Mouse (Mus musculus): Measurements from ENCODE around the gene Dmpk. TPM values are rescaled to one million over a fixed set of nuclear protein-coding genes. Genes with fewer than 3 reads are reported as not detected.

Gene Dmpk
- polyA plus RNA-seq, 1 experiment from 2014 or later, result 9.4 TPM

DNA sequence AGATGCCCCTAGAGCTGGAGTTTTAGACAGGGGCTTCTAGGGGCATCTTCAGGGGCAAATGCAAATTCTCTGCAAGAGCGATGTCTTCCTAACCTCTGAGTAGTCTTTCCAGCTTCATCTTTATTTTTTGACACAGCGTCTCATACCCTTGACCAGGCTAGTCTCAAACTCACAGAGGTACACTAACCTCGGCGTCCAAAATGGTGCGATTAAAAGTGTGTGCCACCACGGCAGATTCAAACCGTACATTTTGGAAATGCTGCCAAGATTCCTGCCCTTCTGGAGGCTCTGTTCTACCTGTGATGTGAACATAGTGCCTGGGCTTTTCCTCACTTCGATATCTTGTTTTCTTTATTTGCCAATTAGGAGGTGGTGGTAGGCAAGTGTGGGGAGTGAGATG is 35.4 kb downstream of the Dmpk start:
- peaks cover 2% of the 10 kb centered on the region; the same call in 1 of the 2 replicates for H3K27me3 ChIP-seq (ENCODE audit: control insufficient read depth, insufficient read depth, low read length)
- H3K4me1 ChIP-seq (ENCODE audit: control insufficient read depth, insufficient read depth, low read length), result peaks cover 6% of the 10 kb centered on the region
- DNase-seq (ENCODE audit: low spot score) (no peak), ATAC-seq (ENCODE audit: insufficient read depth, low FRiP score, low TSS enrichment) (peak; percentile 11)
- no peak overlapping the region for H3K9ac ChIP-seq (ENCODE audit: low read length)
- no peak overlapping the region for H3K4me2 ChIP-seq (ENCODE audit: low read depth)
- H3K36me3 ChIP-seq (ENCODE audit: control insufficient read depth, insufficient read depth, low read length), result no peaks in the 10 kb centered on the region
- no peak overlapping the region for H3K27ac ChIP-seq (ENCODE audit: low read depth, low read length)
- 94% methylated on average over 8 of the region's 8 CpGs for WGBS
- no peak overlapping the region for H3K4me3 ChIP-seq (ENCODE audit: low read depth, low read length)
- no peaks in the 10 kb centered on the region; the same call in 1 of the 2 replicates for H3K9me3 ChIP-seq (ENCODE audit: control insufficient read depth, low read length)

DNA sequence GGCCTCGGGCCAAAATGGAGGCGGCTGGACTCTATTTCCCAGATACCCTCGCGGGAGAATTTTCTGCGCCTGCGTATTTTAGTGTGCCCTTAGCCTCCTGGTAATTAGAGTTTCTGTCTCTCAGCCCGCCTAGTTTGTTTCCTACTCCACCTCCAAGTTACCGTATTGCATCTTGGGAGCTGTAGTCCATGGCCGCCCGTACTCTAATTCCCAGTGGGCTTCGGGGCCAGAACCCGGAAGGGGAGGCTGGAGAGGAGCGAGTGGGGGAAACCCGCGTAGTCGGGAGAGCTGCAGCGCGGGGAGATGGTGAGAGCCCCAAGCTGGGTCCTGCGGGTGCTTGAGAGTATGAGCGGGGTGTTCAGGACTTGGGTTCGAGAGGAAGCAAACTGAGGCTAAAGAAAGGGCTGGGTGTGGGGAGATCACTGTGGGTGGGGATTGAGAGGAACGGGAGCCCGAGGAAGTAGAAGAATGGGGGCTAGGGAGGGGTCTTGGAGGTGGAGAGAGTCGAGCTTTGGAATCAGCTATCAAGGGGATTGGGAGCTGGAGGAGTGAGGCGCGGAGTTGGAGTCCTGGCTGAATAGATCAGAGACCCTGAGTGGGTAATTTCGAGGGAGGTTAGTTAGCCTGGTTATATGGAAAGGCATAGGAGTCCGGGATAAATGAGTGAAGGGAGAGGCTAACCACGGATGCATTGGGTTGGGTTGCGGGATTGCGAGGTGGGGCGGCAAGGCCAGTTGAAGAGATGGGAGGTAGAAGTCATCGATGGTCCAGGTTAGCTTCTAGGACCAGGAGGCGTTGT is 36.2 kb downstream of the Dmpk start, which contains the start of gene Fbxo46:
Gene Fbxo46, plus strand, starts transcription at position 229 of the 799 bp plus-strand sequence.
- H3K27me3 ChIP-seq (ENCODE audit: control insufficient read depth, insufficient read depth, low read length), result peaks cover 2% of the 10 kb centered on the region; the same call in 1 of the 2 replicates
- no peaks in the 10 kb centered on the region; the same call in 1 of the 2 replicates for H3K9me3 ChIP-seq (ENCODE audit: control insufficient read depth, low read length)
- H3K4me1 ChIP-seq (ENCODE audit: control insufficient read depth, insufficient read depth, low read length), result peaks cover 6% of the 10 kb centered on the region
- DNase-seq (ENCODE audit: low spot score) (peak; percentile 92), ATAC-seq (ENCODE audit: insufficient read depth, low FRiP score, low TSS enrichment) (peak; percentile 92)
- no peak within 1 kb of the TSS for H3K27ac ChIP-seq (ENCODE audit: low read depth, low read length)
- no peaks in the 10 kb centered on the region for H3K36me3 ChIP-seq (ENCODE audit: control insufficient read depth, insufficient read depth, low read length)
- peak within 1 kb of the TSS; percentile 69 for H3K9ac ChIP-seq (ENCODE audit: low read length)
- H3K4me3 ChIP-seq (ENCODE audit: low read depth, low read length), result peak within 1 kb of the TSS; percentile 73
- WGBS, result 2% methylated on average over 34 of the region's 34 CpGs
- peak within 1 kb of the TSS; percentile 78 for H3K4me2 ChIP-seq (ENCODE audit: low read depth)

GRCm38 (mm10) chr7:19121686-19122085 is 38.0 kb downstream of the Dmpk start:
- no peak overlapping the region for H3K9ac ChIP-seq (ENCODE audit: low read length)
- no peak overlapping the region for H3K27ac ChIP-seq (ENCODE audit: low read depth, low read length)
- ATAC-seq (ENCODE audit: insufficient read depth, low FRiP score, low TSS enrichment), result no peak
- H3K27me3 ChIP-seq (ENCODE audit: control insufficient read depth, insufficient read depth, low read length), result peaks cover 2% of the 10 kb centered on the region; the same call in 1 of the 2 replicates
- H3K36me3 ChIP-seq (ENCODE audit: control insufficient read depth, insufficient read depth, low read length), result no peaks in the 10 kb centered on the region
- no peak for DNase-seq (ENCODE audit: low spot score)
- H3K4me3 ChIP-seq (ENCODE audit: low read depth, low read length), result no peak overlapping the region
- H3K4me2 ChIP-seq (ENCODE audit: low read depth), result no peak overlapping the region
- 95% methylated on average over 4 of the region's 4 CpGs for WGBS
- H3K4me1 ChIP-seq (ENCODE audit: control insufficient read depth, insufficient read depth, low read length), result peaks cover 6% of the 10 kb centered on the region
- H3K9me3 ChIP-seq (ENCODE audit: control insufficient read depth, low read length), result no peaks in the 10 kb centered on the region; the same call in 1 of the 2 replicates

GRCm38 (mm10) chr7:19124713-19125112 is 41.1 kb downstream of the Dmpk start:
- peaks cover 6% of the 10 kb centered on the region for H3K4me1 ChIP-seq (ENCODE audit: control insufficient read depth, insufficient read depth, low read length)
- no peak overlapping the region for H3K27ac ChIP-seq (ENCODE audit: low read depth, low read length)
- H3K27me3 ChIP-seq (ENCODE audit: control insufficient read depth, insufficient read depth, low read length), result no peaks in the 10 kb centered on the region
- 0 out of 2 replicates have a peak, but pooled peaks cover 2% of the 10 kb centered on the region for H3K36me3 ChIP-seq (ENCODE audit: control insufficient read depth, insufficient read depth, low read length)
- DNase-seq (ENCODE audit: low spot score) (no peak), ATAC-seq (ENCODE audit: insufficient read depth, low FRiP score, low TSS enrichment) (no peak)
- H3K4me3 ChIP-seq (ENCODE audit: low read depth, low read length), result no peak overlapping the region
- H3K9ac ChIP-seq (ENCODE audit: low read length), result no peak overlapping the region
- 94% methylated on average over 6 of the region's 6 CpGs for WGBS
- no peaks in the 10 kb centered on the region for H3K9me3 ChIP-seq (ENCODE audit: control insufficient read depth, low read length)
- no peak overlapping the region for H3K4me2 ChIP-seq (ENCODE audit: low read depth)

GRCm38 (mm10) chr7:19127744-19128143 is 44.1 kb downstream of the Dmpk start:
- H3K9ac ChIP-seq (ENCODE audit: low read length), result no peak overlapping the region
- DNase-seq (ENCODE audit: low spot score) (no peak), ATAC-seq (ENCODE audit: insufficient read depth, low FRiP score, low TSS enrichment) (no peak)
- no peak overlapping the region for H3K27ac ChIP-seq (ENCODE audit: low read depth, low read length)
- H3K4me2 ChIP-seq (ENCODE audit: low read depth), result no peak overlapping the region
- 0 out of 2 replicates have a peak, but pooled peaks cover 2% of the 10 kb centered on the region for H3K36me3 ChIP-seq (ENCODE audit: control insufficient read depth, insufficient read depth, low read length)
- H3K27me3 ChIP-seq (ENCODE audit: control insufficient read depth, insufficient read depth, low read length), result no peaks in the 10 kb centered on the region
- 0 out of 2 replicates have a peak, but pooled peaks cover 3% of the 10 kb centered on the region for H3K4me1 ChIP-seq (ENCODE audit: control insufficient read depth, insufficient read depth, low read length)
- no peaks in the 10 kb centered on the region for H3K9me3 ChIP-seq (ENCODE audit: control insufficient read depth, low read length)
- H3K4me3 ChIP-seq (ENCODE audit: low read depth, low read length), result no peak overlapping the region
- 91% methylated on average over 5 of the region's 5 CpGs for WGBS

DNA sequence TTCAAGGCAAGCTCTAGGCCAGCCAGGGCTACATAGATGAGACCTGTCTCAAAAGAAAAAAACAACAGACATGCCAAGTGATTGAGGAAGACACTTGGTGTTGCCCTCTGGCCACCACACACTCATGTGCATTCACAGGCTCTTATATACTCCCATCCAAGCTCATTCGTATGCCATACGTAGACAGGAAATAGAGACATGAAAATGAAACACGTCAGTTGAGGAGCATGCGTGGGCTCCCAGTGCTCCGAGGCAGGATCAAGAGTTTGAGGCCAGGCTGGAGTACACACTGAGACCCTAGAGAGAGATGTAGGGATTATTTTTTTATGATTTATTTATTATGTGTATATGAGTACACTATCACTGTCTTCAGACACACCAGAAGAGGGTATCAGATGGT is 45.7 kb downstream of the Dmpk start:
- 96% methylated on average over 5 of the region's 5 CpGs for WGBS

DNA sequence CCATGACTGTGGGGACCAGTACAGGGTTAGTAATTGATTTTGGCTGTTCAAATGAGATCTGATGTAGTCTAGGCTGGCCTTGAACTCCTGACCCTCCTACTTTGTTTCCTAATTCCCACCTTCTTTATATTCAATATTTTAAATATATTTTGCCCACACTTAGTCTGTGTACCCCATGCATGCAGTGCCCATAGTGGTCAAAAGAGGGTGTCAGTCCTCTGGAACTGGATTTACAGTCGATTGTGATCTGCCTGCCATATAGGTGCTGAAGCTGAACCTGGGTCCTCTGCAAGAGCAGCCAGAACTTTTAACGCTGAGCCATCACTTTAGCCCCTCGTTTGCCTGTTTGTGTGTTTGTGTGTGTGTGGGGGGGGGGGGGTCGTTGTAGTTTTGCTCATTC is 47.0 kb downstream of the Dmpk start:
- Histone ChIP-seq H3K4me3 (ENCODE audit: low read depth, low read length) (peak overlapping the region; percentile 27; the same call in 1 of the 2 replicates), H3K9me3 (ENCODE audit: control insufficient read depth, low read length) (no peaks in the 10 kb centered on the region), H3K27ac (ENCODE audit: low read depth, low read length) (peak overlapping the region; percentile 77), H3K9ac (ENCODE audit: low read length) (no peak overlapping the region; the same call in none of the 2 replicates), H3K27me3 (ENCODE audit: control insufficient read depth, insufficient read depth, low read length) (no peaks in the 10 kb centered on the region), H3K4me2 (ENCODE audit: low read depth) (peak overlapping the region; percentile 57), H3K4me1 (ENCODE audit: control insufficient read depth, insufficient read depth, low read length) (0 out of 2 replicates have a peak, but pooled peaks cover 3% of the 10 kb centered on the region), H3K36me3 (ENCODE audit: control insufficient read depth, insufficient read depth, low read length) (0 out of 2 replicates have a peak, but pooled peaks cover 2% of the 10 kb centered on the region)
- 36% methylated on average over 4 of the region's 4 CpGs for WGBS
- ATAC-seq (ENCODE audit: insufficient read depth, low FRiP score, low TSS enrichment) (no peak), DNase-seq (ENCODE audit: low spot score) (no peak)

More for the DNA sequence above, 45.7 kb downstream of the Dmpk start:
- Histone ChIP-seq H3K4me2 (ENCODE audit: low read depth) (no peak overlapping the region), H3K4me1 (ENCODE audit: control insufficient read depth, insufficient read depth, low read length) (0 out of 2 replicates have a peak, but pooled peaks cover 3% of the 10 kb centered on the region), H3K9ac (ENCODE audit: low read length) (no peak overlapping the region), H3K27me3 (ENCODE audit: control insufficient read depth, insufficient read depth, low read length) (no peaks in the 10 kb centered on the region), H3K4me3 (ENCODE audit: low read depth, low read length) (no peak overlapping the region), H3K27ac (ENCODE audit: low read depth, low read length) (no peak overlapping the region), H3K9me3 (ENCODE audit: control insufficient read depth, low read length) (no peaks in the 10 kb centered on the region), H3K36me3 (ENCODE audit: control insufficient read depth, insufficient read depth, low read length) (0 out of 2 replicates have a peak, but pooled peaks cover 2% of the 10 kb centered on the region)
- no peak for DNase-seq (ENCODE audit: low spot score)
- no peak for ATAC-seq (ENCODE audit: insufficient read depth, low FRiP score, low TSS enrichment)

- Histone ChIP-seq H3K4me2 (ENCODE audit: low read depth) (peak overlapping the region; percentile 57), H3K9me3 (ENCODE audit: control insufficient read depth, low read length) (no peaks in the 10 kb centered on the region), H3K4me1 (ENCODE audit: control insufficient read depth, insufficient read depth, low read length) (0 out of 2 replicates have a peak, but pooled peaks cover 3% of the 10 kb centered on the region), H3K36me3 (ENCODE audit: control insufficient read depth, insufficient read depth, low read length) (peaks cover 5% of the 10 kb centered on the region; the same call in 1 of the 2 replicates), H3K27me3 (ENCODE audit: control insufficient read depth, insufficient read depth, low read length) (no peaks in the 10 kb centered on the region), H3K9ac (ENCODE audit: low read length) (peak overlapping the region; percentile 52), H3K4me3 (ENCODE audit: low read depth, low read length) (peak overlapping the region; percentile 33), H3K27ac (ENCODE audit: low read depth, low read length) (peak overlapping the region; percentile 77)
- DNase-seq (ENCODE audit: low spot score), result peak; percentile 99
- peak; percentile 98 for ATAC-seq (ENCODE audit: insufficient read depth, low FRiP score, low TSS enrichment)
- under 1% methylated on average over 39 of the region's 39 CpGs for WGBS
Measured at GRCm38 (mm10) chr7:19131324-19131848, 47.7 kb downstream of the Dmpk start.

Data from neural tube, embryonic 11.5 days (tissue).